Mouse (Mus musculus): Measurements from ENCODE around the gene Zfp719.

Zfp719 gene

GRCm38 (mm10) chr7:43579440-43580171 lies at the start of gene Zfp719:
Gene Zfp719 (plus strand): TSS chr7:43579610.
- DNase-seq (ENCODE audit: low spot score in 2 of 2), result peak; percentile 89 to 92

GRCm38 (mm10) chr7:43530216-43530785 lies 49.1 kb upstream of the Zfp719 start:
- no peak for DNase-seq (ENCODE audit: low spot score in 2 of 2)

GRCm38 (mm10) chr7:43532936-43533505 lies 46.4 kb upstream of the Zfp719 start:
- DNase-seq (ENCODE audit: low spot score in 2 of 2), result peak in 1 of 2 experiments; percentile 31

GRCm38 (mm10) chr7:43538524-43538923 lies 40.9 kb upstream of the Zfp719 start:
- no peak for DNase-seq (ENCODE audit: low spot score in 2 of 2)

- DNase-seq (ENCODE audit: low spot score in 2 of 2), result peak in 1 of 2 experiments; percentile 19
Measured at GRCm38 (mm10) chr7:43544225-43544977, 35.0 kb upstream of the Zfp719 start, which contains the start of gene Cd33. Gene Cd33 (minus strand): TSS chr7:43544428.

GRCm38 (mm10) chr7:43545656-43546545 lies 33.5 kb upstream of the Zfp719 start:
- no peak for DNase-seq (ENCODE audit: low spot score in 2 of 2)

GRCm38 (mm10) chr7:43547666-43548065 lies 31.7 kb upstream of the Zfp719 start:
- DNase-seq (ENCODE audit: low spot score in 2 of 2), result no peak

GRCm38 (mm10) chr7:43548206-43548605 lies 31.2 kb upstream of the Zfp719 start:
- no peak for DNase-seq (ENCODE audit: low spot score in 2 of 2)

GRCm38 (mm10) chr7:43553153-43553552 lies 26.3 kb upstream of the Zfp719 start:
- peak in 1 of 2 experiments; percentile 48 for DNase-seq (ENCODE audit: low spot score in 2 of 2)

- DNase-seq (ENCODE audit: low spot score in 2 of 2), result no peak
Measured at GRCm38 (mm10) chr7:43554550-43554949, 24.9 kb upstream of the Zfp719 start.

GRCm38 (mm10) chr7:43555351-43555750 lies 24.1 kb upstream of the Zfp719 start:
- no peak for DNase-seq (ENCODE audit: low spot score in 2 of 2)

- DNase-seq (ENCODE audit: low spot score in 2 of 2), result no peak
Measured at GRCm38 (mm10) chr7:43556901-43557300, 22.5 kb upstream of the Zfp719 start.

- DNase-seq (ENCODE audit: low spot score in 2 of 2), result peak; percentile 84 to 87
Measured at GRCm38 (mm10) chr7:43562006-43562633, 17.3 kb upstream of the Zfp719 start, which contains the start of gene Zfp658. Gene Zfp658 (plus strand): TSS chr7:43562256.

GRCm38 (mm10) chr7:43562651-43563070 lies 16.7 kb upstream of the Zfp719 start:
- DNase-seq (ENCODE audit: low spot score in 2 of 2), result peak; percentile 3 to 57

- DNase-seq (ENCODE audit: low spot score in 2 of 2), result no peak
Measured at GRCm38 (mm10) chr7:43563300-43563699, 16.1 kb upstream of the Zfp719 start.

GRCm38 (mm10) chr7:43571216-43571615 lies 8.2 kb upstream of the Zfp719 start:
- no peak for DNase-seq (ENCODE audit: low spot score in 2 of 2)

GRCm38 (mm10) chr7:43580526-43580925 lies 1.1 kb downstream of the Zfp719 start:
- DNase-seq (ENCODE audit: low spot score in 2 of 2), result no peak

- no peak for DNase-seq (ENCODE audit: low spot score in 2 of 2)
Measured at GRCm38 (mm10) chr7:43584790-43585189, 5.4 kb downstream of the Zfp719 start.

GRCm38 (mm10) chr7:43601884-43602283 lies 22.5 kb downstream of the Zfp719 start:
- DNase-seq (ENCODE audit: low spot score in 2 of 2), result no peak

- peak; percentile 27 to 37 for DNase-seq (ENCODE audit: low spot score in 2 of 2)
Measured at GRCm38 (mm10) chr7:43606896-43607742, 27.7 kb downstream of the Zfp719 start, which contains the start of gene Zfp819. Gene Zfp819 (plus strand): TSS chr7:43607169.
